Mouse (Mus musculus) erythroid progenitor cell, adult 5-6 weeks (primary cell): ENCODE measurements around the gene Map4k4. TPM values are rescaled to one million over a fixed set of nuclear protein-coding genes. Genes with fewer than 3 reads are reported as not detected.

Experiments used
- ATAC-seq: replicated peaks from 2 replicates; pipeline ENCODE4 v1.8.0; 2016; ENCODE audit warnings: moderate number of reproducible peaks, mild to moderate bottlenecking, moderate TSS enrichment, inconsistent platforms; ENCODE audit not compliant: poor library complexity, low FRiP score, severe bottlenecking
- total RNA-seq, 2 experiments: library from RNA; stranded (forward) in 1 of 2; stranded (reverse) in 1 of 2; fragments of 150-400 nt in 1 of 2; fragments of 186-747, 209-891 nt in 1 of 2; gene quantifications; 2 replicates each; pipeline versions ENCODE4 v1.2.3 to v1.2.4; 2015 to 2017; ENCODE audit warnings: low replicate concordance in 2 of 2

The Map4k4 gene
- total RNA-seq, 2 experiments from 2014 or later = 28.1 to 28.7 TPM

DNA sequence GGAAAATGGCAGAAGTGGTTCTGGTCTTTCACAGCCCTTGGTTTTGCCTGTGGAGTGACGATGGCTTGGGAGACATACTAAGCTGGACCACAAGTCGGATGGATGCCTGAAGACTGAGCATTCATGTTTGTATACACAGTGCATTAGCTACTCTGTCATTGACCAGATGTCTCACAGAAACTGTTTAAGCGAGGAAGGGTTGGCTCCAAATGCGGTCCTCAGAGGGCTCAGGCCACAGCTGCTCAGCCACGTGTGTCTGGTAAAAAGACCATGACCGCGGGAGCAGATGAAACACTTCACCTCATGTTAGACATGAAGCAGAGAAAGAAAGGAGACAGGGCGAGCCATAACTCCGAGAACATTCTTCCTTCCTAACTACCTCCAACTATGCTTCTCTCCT lies 160.6 kb downstream of the Map4k4 start:
- ATAC-seq = no peak

DNA sequence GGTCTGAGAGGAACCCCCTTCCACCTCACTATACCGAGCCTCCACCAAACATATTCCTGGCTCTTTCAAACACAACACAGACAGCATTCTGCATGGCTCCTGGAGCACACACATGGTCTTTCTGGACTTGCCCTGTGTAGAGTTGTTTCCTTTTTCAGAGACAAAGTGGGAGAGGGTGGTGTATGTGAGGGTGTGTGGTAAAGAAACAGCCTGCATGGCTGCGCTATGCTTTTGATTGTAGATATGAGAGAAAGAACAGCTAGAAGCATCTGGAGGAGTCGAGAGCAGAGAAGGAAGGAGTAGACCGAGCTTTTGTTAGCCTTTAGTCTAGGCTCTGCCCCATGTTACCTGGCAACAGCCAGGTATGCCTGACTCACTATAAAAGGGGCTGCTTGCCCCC lies 162.7 kb downstream of the Map4k4 start:
- ATAC-seq = no peak

DNA sequence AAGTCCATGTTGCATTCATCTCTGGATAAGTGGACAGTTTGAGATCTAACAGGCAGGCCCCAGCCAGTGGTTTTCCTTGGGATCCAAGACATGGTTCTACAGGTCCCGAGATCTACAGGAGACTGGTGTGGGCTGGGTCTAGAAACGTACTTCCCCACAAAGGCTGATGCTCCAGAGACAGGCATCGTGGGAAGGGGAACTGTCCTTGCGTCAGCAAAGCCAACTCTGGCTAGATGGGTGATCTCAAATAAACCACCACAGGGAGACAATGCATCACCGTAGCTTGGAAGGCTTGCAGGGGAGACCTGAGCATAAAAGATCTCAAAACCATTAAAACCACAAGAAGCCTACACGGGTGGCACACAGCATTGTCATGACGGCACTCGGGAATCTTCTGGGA lies 163.8 kb downstream of the Map4k4 start:
- no peak for ATAC-seq

DNA sequence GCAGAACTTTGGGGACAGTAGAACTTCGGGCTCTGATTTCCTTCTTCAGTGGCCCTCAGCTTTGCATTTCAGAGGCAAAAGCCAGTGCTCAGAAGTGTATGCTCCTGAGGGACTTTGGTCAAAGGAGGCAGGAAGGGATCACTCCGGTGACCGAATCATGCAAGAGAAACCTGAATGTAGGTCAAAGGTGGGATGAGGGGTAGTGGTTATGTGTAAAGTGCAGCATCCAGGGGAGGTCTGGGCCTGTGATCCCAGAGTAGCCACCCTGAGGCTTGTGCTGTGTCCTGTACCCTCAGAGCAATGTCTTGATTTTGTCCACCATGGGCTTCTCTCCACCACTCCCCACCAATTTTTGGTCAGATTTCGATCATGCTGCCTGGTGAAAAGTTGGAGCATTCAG lies 171.8 kb downstream of the Map4k4 start:
- ATAC-seq = no peak

DNA sequence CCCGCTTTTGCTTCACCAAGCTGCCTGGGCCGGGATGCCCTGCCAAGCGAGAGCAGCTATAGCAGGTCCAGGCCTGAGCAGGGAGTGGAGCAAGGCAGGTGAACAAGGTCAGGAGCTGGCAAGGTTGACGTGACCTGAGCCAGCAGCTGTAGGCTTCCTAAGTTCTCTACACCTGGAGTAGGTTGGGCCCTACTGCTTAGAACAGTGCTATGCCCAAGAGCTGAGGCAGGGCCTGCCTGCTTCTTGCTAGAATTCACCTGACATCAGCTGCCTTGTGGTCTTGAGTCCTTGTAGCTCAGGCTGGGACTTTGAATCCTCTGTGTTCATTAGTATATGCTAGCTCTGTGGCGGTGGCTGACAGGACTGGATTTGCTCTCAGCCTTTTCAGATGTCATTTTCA lies 173.1 kb downstream of the Map4k4 start, which contains the start of gene Il1r2:
Gene Il1r2, plus strand, starts transcription at position 301 of the 400 bp plus-strand sequence.
- ATAC-seq = no peak

Other genes with a start within 250 kb of the Map4k4 start
- not detected in 2 replicates for gene Creg2, start 249.4 kb upstream of the Map4k4 start, total RNA-seq (2015; ENCODE audit: low replicate concordance)
- not detected in 2 replicates for gene Creg2, start 249.4 kb upstream of the Map4k4 start, total RNA-seq (2017; ENCODE audit: low replicate concordance)
- not detected in 2 replicates for gene Rfx8, start 179.9 kb upstream of the Map4k4 start, total RNA-seq (2015; ENCODE audit: low replicate concordance)
- gene Rfx8, start 179.9 kb upstream of the Map4k4 start, total RNA-seq (2017; ENCODE audit: low replicate concordance) = not detected in 2 replicates
- not detected in 2 replicates for gene Gm3646, start 95.6 kb upstream of the Map4k4 start, total RNA-seq (2015; ENCODE audit: low replicate concordance)
- not detected in 2 replicates for gene Gm3646, start 95.6 kb upstream of the Map4k4 start, total RNA-seq (2017; ENCODE audit: low replicate concordance)
- 6.7 TPM in 1 of 2 replicates, not detected in the other for gene Il1r2, start 173.2 kb downstream of the Map4k4 start, total RNA-seq (2015; ENCODE audit: low replicate concordance)
- gene Il1r2, start 173.2 kb downstream of the Map4k4 start, total RNA-seq (2017; ENCODE audit: low replicate concordance) = 1.6 and 6.9 TPM in 2 replicates